Mouse (Mus musculus) cerebellum, postnatal 14 days (tissue): ENCODE data around the gene Sept9.
"Not testable (repeated sequence)": the region's sequence is repeated elsewhere in the genome, so short reads cannot be mapped to it uniquely, and the experiment has no call there.

Experiments
- DNase-seq, 2 experiments: peaks; one replicate each; pipeline ENCODE4 v3.0.0; 2021; ENCODE audit warnings: mixed read lengths in 2 of 2

Sept9 gene

GRCm38 (mm10) chr11:117330076-117330950 is 130.9 kb downstream of the Sept9 start:
- DNase-seq = peak in 1 of 2 experiments; percentile 43

DNA sequence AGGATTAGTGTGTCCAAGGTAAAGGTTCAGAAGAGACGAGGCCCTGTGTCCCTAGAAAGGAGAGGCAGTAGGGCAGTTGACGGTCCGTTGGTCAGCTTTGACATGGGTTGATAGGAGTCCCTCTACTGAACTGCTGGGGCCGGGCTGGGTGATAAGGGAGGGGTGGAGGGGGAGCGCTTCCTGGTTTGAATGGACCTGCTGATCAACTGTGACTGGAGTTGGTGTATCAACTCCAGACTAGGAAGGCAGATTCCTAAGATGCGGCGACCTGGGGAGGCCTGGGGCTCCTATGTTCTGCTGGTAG is 131.4 kb downstream of the Sept9 start:
- no peak for DNase-seq

GRCm38 (mm10) chr11:117331361-117332241 is 132.1 kb downstream of the Sept9 start:
- peak in 1 of 2 experiments; percentile 45 for DNase-seq

GRCm38 (mm10) chr11:117332242-117333149 is 133.0 kb downstream of the Sept9 start:
- peak; percentile 57 to 67 for DNase-seq

DNA sequence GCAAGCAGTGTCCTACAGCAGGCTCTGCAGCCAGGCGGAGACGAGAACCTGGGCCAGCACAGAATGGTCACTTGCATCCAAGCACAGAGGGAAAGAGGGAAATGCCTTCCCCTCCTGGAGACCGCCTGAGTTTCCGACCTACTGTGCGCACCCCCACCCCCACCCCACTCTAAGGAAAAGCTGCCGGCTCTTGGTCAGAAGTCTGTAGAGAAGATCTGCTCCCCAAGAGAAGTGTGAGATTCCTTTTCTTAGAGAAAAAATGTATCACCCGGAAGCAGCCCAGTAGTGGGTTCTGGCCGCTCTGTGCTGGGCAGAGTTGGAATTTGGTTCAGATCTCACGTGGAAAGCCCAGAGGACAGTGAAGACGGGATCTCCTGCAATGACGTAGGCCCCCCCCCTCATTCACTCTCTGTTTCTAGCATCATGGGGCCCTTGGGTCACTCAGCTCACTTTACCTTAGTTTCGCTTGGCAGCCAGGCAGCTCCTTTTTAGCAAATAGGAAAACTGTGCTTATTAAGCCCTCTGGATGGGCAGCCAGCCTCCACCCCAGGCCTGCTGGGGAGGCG is 133.8 kb downstream of the Sept9 start:
- no peak for DNase-seq

GRCm38 (mm10) chr11:117334101-117334500 is 134.6 kb downstream of the Sept9 start:
- no peak for DNase-seq

DNA sequence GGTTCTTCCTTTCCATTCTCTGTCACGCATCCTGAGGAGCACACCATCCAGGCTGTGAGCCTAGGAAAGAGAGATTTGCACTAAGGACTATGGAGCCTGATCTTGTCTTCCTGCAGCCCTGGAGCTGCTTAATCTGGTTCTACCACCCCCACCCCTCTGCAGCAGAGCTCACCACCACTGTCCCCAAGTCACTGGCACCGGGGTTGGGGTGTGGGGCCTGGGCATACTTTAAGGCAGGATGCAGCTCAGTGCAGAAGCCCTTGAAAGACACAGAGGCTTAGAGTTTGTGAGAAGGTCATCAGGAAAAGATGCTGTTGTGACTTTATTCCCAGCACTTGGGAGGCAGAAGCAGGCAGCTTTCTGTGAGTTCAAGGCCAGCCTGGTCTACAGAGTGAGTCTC is 135.7 kb downstream of the Sept9 start:
- no peak for DNase-seq

DNA sequence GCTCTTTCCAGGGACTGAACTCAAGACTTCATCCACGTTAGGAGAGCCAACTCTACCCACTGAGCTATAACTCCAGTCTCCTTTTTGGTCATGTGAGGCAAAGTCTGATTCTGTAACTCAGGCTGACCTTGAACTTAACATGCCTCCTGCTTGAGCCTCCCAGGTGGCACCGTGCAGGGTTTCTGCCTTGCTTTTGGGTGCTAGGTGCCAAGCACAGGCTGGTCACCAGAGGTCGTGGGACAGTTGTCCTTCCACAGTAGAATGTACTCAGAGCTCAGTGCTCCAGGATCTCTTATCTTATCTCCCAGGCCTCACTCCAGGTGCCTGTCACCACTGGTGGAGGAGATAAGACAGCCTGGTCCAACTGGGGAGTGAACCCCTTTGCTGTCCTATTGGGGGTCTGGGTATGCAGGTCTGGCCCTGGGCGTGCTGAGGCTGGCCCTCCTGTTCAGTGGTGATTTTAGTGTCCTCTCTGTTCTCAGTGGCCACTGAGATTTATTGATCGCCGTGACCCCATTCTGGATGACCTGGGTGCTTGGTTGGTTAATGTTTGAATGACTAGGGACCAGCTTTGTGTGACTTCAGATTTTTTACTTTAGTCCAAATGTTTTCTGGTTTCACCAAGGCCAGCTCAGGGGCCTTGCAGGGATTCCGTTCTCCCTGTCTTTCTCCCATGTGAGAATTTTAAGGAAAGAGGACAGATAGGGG is 136.8 kb downstream of the Sept9 start:
- no peak for DNase-seq

- no peak for DNase-seq
These were observed 138.3 kb downstream of the Sept9 start for GRCm38 (mm10) chr11:117337749-117338148.

DNA sequence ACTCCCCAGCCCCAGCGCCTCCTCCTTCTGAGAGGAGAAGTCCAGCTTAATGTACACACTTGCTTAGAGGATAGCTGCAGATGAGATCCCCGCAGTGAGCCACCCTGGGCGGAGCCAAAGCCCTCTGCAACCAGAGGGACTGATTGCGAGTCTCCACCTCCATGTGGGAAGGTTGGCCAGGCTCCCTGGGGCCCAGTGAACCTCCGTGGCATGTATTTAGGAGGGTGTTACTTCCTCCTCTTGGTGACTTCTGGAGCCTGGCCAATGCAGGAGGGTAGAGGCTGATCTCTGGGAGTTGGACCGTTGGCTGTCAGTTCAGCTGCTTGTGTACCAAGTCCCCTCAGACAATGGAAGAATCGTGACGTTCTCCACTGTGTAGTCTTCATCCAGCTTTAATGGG is 139.0 kb downstream of the Sept9 start:
- DNase-seq = no peak

GRCm38 (mm10) chr11:117339050-117339449 is 139.6 kb downstream of the Sept9 start:
- DNase-seq = no peak

DNA sequence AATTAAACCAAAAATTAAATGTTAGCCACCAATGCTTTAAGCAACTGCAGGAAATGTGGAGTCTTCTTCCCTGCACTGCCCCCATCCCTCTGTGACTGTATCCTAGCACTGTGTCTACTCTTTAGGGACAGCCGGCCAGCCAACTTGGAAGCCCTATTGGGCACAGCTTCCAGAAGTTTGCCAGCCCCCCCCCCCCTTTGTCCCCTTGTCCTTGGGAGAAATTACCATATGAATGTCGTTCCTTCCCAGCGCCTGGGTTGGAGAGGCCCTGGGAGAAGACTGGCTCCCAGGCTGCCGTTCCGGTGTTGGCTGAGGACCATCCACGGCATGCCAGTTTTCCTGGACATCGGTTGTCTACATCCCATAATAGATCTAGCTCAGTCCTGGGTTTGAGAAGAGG is 141.8 kb downstream of the Sept9 start:
- DNase-seq = peak in 1 of 2 experiments; percentile 49

- no peak for DNase-seq
These were observed 142.6 kb downstream of the Sept9 start for GRCm38 (mm10) chr11:117342076-117342475.

DNA sequence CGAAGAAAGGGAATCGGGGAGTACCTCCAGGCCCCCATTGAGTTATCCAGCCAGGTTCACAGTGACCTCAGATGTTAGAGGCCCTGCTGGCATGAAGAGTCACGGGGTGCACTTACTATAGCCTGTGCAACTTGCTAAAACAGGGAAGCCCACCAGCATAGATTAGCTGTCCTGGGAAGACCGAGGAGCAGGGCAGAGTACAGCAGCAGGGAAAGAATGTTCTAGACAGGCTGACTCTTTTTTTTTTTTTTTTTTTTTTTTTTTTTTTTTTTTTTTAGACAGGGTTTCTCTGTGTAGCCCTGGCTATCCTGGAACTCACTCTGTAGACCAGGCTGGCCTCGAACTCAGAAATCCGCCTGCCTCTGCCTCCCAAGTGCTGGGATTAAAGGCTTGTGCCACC is 143.0 kb downstream of the Sept9 start:
- DNase-seq = not testable (repeated sequence)

- DNase-seq = no peak
These were observed 144.3 kb downstream of the Sept9 start for GRCm38 (mm10) chr11:117343800-117344199.

DNA sequence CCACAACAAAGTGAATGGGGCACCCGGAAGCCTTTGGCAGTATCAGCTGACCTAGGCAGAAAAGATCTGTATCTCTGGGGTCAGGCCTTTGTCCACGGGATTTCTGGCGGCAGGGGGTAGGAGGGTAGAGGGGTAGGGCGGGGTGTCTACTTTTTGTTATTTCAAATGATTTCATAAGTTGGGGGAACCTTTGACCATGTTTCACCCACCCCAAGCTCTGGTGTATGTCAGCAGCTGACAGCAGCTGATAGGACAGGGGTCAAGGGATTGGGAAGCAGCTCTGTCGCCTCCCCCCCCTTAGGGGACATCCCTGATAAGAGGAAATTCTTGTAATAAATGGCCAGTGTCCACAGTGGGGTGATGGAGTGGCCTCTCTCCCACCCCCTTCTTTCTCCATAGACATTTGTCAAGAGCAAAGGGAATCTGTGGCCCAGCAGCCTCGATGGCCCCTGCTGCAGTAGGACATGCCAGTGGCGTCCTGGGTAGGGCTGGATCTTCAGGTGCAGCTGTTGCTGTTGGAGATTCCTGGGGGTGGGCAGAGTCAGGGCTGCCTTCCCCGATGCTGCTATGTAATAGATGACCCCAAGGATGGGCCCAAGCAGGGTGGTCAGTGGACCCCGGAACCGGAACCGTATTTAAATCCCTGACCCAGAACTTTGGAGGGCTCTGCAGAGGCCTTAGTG is 145.0 kb downstream of the Sept9 start:
- no peak for DNase-seq

- peak; percentile 48 to 60 for DNase-seq
These were observed 145.7 kb downstream of the Sept9 start for GRCm38 (mm10) chr11:117345022-117345765.

- no peak for DNase-seq
These were observed 147.8 kb downstream of the Sept9 start for GRCm38 (mm10) chr11:117347256-117347655.

DNA sequence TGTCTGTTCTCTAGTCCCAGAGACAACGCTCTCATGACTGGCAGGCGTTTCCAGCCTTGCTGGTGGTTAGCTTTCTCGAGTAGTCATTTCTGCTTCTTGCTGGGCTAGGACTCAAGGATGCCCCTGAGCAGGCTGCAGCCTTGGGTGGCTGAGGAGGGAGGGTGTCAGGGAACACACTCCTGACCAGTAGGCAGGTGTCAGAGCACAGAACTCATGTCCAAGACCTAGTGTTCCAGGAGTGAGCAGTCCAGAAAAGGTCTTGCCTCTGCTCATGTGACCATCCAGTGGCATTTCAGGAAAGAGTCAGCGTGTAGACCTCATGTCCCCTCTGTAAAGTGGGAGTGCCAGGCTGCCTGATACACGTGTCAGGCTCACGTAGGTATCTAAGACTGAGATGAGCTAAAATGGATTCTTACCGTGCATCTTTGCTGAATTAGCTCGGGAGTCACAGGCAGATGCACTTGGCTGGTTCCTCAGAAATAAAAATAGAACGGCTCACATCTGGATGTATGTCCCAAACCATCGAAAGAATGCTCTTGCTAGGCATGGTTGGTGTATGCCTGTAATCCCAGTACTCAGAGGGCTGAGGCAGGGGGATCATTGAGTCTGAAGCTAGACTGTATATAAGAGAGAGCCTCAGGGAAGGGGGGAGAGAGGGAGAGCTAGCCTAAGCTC is 149.1 kb downstream of the Sept9 start:
- DNase-seq = no peak
